Mouse (Mus musculus): ENCODE results near the gene Kmt2c. TPM values are rescaled to one million over a fixed set of nuclear protein-coding genes. Genes with fewer than 3 reads are reported as not detected.
A peak's percentile ranks its signal among the peaks of the same experiment; 100 is the strongest.

The Kmt2c gene
- polyA plus RNA-seq, 1 experiment from 2014 or later: 10.5 TPM

GRCm38 (mm10) chr5:25529529-25530421 lies 31.2 kb upstream of the Kmt2c start:
- Histone ChIP-seq H3K27me3 (ENCODE audit: low read depth, poor library complexity, severe bottlenecking) (peaks cover 5% of the 10 kb centered on the region; the same call in 1 of the 2 replicates), H3K4me3 (peak overlapping the region; percentile 74), H3K4me1 (peaks cover 23% of the 10 kb centered on the region), H3K27ac (replicated peaks) (peak overlapping the region; percentile 94), H3K36me3 (no peaks in the 10 kb centered on the region), H3K9me3 (replicated peaks) (no peaks in the 10 kb centered on the region)
- WGBS: under 1% methylated on average over 84 of the region's 87 CpGs
- DNase-seq (ENCODE audit: low spot score): peak; percentile 100

DNA sequence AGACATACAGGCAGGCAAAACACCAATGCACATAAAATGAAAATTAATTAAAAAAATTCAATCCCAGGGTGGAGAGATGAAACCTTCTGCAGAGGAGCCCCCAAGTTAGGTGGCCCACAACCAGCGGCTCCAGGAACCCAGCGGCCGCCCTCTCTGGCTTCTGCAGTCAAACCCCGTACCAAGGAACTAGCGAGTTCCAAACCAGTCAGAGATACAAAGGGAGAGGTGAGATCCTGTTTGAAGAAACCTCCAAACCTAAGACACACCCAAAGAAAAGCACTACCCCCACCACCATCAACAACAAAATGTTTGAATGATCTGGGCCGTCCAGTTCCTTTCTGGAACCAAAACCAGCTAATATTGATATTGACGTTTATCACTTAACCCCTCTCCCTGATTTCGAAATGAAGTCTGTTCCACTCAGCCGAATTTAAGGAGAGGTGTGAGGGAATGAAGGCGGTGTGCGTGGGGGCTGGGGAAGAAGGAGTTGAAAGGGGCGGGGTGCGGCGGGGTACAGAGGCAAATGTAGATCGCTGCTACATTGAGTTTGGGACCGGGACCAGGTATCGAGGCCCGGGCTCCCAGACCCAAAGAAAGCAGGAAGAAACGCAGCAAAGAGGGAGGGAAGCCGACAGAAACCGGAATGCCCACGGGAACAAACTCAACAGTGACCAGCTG lies 30.4 kb upstream of the Kmt2c start:
- Histone ChIP-seq H3K27me3 (ENCODE audit: low read depth, poor library complexity, severe bottlenecking) (peaks cover 5% of the 10 kb centered on the region; the same call in 1 of the 2 replicates), H3K36me3 (no peaks in the 10 kb centered on the region), H3K4me3 (peak overlapping the region; percentile 74), H3K27ac (replicated peaks) (peak overlapping the region; percentile 94), H3K9me3 (replicated peaks) (no peaks in the 10 kb centered on the region), H3K4me1 (peaks cover 23% of the 10 kb centered on the region)
- DNase-seq (ENCODE audit: low spot score): no peak
- WGBS: 9% methylated on average over 22 of the region's 22 CpGs

DNA sequence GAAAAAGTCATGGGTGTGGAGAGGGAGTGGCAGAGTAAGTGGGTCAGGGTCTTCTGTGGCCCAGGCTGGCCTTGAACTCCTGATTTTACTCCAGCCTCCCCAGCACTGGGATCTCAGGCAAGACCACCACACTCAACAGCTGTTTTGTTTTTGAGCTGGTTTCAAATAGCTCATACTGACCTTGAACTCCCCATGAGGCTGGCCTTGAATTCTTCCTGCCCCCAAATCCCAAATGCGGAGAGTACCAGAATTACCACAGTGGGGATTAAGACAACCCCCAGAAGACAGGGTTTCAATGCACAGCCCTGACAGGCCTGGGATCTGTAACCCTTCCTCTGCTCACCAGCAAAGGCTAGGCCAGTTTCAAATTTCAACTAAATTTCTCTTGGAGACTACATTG lies 29.4 kb upstream of the Kmt2c start:
- H3K4me3 ChIP-seq: no peak overlapping the region

GRCm38 (mm10) chr5:25526926-25527325 lies 28.3 kb upstream of the Kmt2c start:
- Histone ChIP-seq H3K27me3 (ENCODE audit: low read depth, poor library complexity, severe bottlenecking) (peaks cover 5% of the 10 kb centered on the region; the same call in 1 of the 2 replicates), H3K9me3 (replicated peaks) (no peaks in the 10 kb centered on the region), H3K4me3 (no peak overlapping the region), H3K4me1 (peaks cover 21% of the 10 kb centered on the region), H3K36me3 (no peaks in the 10 kb centered on the region), H3K27ac (replicated peaks) (no peak overlapping the region)
- 48% methylated on average over 4 of the region's 4 CpGs for WGBS
- no peak for DNase-seq (ENCODE audit: low spot score)

More for the DNA sequence above, 29.4 kb upstream of the Kmt2c start:
- Histone ChIP-seq H3K9me3 (replicated peaks) (no peaks in the 10 kb centered on the region), H3K4me1 (peaks cover 23% of the 10 kb centered on the region), H3K27me3 (ENCODE audit: low read depth, poor library complexity, severe bottlenecking) (peaks cover 5% of the 10 kb centered on the region; the same call in 1 of the 2 replicates), H3K27ac (replicated peaks) (no peak overlapping the region), H3K36me3 (no peaks in the 10 kb centered on the region)
- WGBS: 80% methylated on average over 1 of the region's 1 CpGs
- DNase-seq (ENCODE audit: low spot score): no peak

- DNase-seq (ENCODE audit: low spot score): no peak
- Histone ChIP-seq H3K36me3 (no peaks in the 10 kb centered on the region), H3K4me3 (no peak overlapping the region), H3K27ac (replicated peaks) (no peak overlapping the region), H3K4me1 (peaks cover 21% of the 10 kb centered on the region), H3K9me3 (replicated peaks) (no peaks in the 10 kb centered on the region), H3K27me3 (ENCODE audit: low read depth, poor library complexity, severe bottlenecking) (peaks cover 5% of the 10 kb centered on the region; the same call in 1 of the 2 replicates)
- WGBS: 53% methylated on average over 5 of the region's 5 CpGs
Observed at GRCm38 (mm10) chr5:25526116-25526515, 27.5 kb upstream of the Kmt2c start.

DNA sequence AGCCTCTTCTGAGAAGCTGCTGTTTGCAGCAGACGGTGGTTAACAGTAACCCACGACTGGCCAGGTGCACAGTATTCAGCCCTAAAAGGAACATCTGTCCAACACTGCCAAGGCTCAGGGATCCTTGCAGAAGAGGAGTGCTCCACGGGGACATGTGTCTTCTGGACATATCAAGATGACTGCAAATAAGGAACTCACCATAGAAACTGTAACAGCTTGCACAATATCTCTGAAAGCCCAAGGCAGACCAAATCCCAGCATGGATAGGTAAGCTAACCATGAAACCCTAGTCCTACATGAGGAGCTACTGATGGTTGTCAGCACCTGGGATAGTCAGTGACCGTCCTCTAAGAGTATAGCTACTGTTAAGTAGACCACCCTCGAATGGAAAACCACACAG lies 22.9 kb upstream of the Kmt2c start:
- 83% methylated on average over 5 of the region's 5 CpGs for WGBS
- H3K36me3 ChIP-seq: no peaks in the 10 kb centered on the region
- no peak overlapping the region for H3K27ac ChIP-seq (replicated peaks)
- H3K4me3 ChIP-seq: no peak overlapping the region
- H3K4me1 ChIP-seq: 0 out of 2 replicates have a peak, but pooled peaks cover under 1% of the 10 kb centered on the region
- no peaks in the 10 kb centered on the region for H3K27me3 ChIP-seq (ENCODE audit: low read depth, poor library complexity, severe bottlenecking)
- no peak for DNase-seq (ENCODE audit: low spot score)
- H3K9me3 ChIP-seq (replicated peaks): no peaks in the 10 kb centered on the region

DNA sequence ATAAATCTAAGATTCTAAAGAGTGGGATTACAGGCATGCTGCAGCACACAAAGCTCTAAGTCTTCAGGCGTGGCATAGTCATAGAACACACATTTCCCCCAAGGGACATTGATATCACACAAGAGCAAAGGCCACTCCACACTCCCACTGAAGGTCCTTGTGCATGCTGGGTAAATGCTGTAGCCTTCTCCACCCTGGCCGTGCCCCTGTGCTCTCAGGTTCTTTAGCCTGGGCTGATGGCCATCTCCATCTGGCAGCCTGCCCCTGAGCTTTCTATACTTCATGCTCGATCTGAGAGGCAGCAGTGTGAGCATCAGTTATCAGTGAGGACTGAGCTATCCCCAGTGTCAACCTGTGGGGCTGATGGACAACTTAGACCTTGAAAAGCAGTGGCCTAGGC lies 21.2 kb upstream of the Kmt2c start:
- H3K9me3 ChIP-seq (replicated peaks): no peaks in the 10 kb centered on the region
- 80% methylated on average over 3 of the region's 3 CpGs for WGBS
- no peak for DNase-seq (ENCODE audit: low spot score)

GRCm38 (mm10) chr5:25517550-25517949 lies 19.0 kb upstream of the Kmt2c start:
- Histone ChIP-seq H3K27me3 (ENCODE audit: low read depth, poor library complexity, severe bottlenecking) (no peaks in the 10 kb centered on the region), H3K27ac (replicated peaks) (no peak overlapping the region), H3K4me1 (no peaks in the 10 kb centered on the region), H3K9me3 (replicated peaks) (no peaks in the 10 kb centered on the region), H3K36me3 (no peaks in the 10 kb centered on the region), H3K4me3 (no peak overlapping the region)
- DNase-seq (ENCODE audit: low spot score): no peak
- 85% methylated on average over 5 of the region's 5 CpGs for WGBS

More for the DNA sequence above, 21.2 kb upstream of the Kmt2c start:
- Histone ChIP-seq H3K27me3 (ENCODE audit: low read depth, poor library complexity, severe bottlenecking) (no peaks in the 10 kb centered on the region), H3K4me3 (no peak overlapping the region), H3K27ac (replicated peaks) (no peak overlapping the region), H3K4me1 (no peaks in the 10 kb centered on the region), H3K36me3 (no peaks in the 10 kb centered on the region)

DNA sequence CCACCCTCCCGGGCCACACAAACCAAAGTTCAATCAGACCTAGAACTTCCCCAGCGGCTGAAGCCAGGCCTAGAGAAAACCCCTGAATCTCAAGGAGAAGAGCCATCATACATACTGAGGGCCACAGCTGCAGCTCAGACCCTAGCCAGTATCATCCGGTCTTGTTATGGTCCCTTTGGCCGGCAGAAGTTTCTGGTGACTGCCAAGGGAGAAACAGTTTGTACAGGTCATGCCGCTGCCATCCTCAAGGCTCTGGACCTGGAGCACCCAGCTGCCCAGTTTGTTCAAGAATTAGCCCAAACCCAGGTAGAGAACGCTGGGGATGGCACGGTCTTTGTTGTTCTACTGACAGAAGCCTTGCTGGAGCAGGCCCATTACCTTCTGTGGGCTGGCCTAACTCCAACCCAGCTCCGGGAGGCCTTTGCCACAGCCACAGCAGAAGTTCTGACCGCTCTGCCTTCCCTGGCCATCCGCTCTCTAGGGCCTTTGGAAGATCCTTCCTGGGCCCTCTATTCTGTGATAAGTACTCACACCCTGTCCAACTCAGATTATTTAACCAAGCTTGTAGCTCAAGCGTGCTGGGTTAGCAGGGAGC lies 17.8 kb upstream of the Kmt2c start:
- no peak for DNase-seq (ENCODE audit: low spot score)
- no peak overlapping the region for H3K4me3 ChIP-seq
- H3K27ac ChIP-seq (replicated peaks): no peak overlapping the region
- 93% methylated on average over 11 of the region's 11 CpGs for WGBS
- H3K27me3 ChIP-seq (ENCODE audit: low read depth, poor library complexity, severe bottlenecking): no peaks in the 10 kb centered on the region
- H3K36me3 ChIP-seq: no peaks in the 10 kb centered on the region
- no peaks in the 10 kb centered on the region for H3K9me3 ChIP-seq (replicated peaks)
- no peaks in the 10 kb centered on the region for H3K4me1 ChIP-seq

- H3K36me3 ChIP-seq: no peaks in the 10 kb centered on the region
- DNase-seq (ENCODE audit: low spot score): no peak
- H3K27me3 ChIP-seq (ENCODE audit: low read depth, poor library complexity, severe bottlenecking): no peaks in the 10 kb centered on the region
- no peak within 1 kb of the TSS for H3K4me3 ChIP-seq
- no peaks in the 10 kb centered on the region for H3K9me3 ChIP-seq (replicated peaks)
- H3K4me1 ChIP-seq: no peaks in the 10 kb centered on the region
- no peak within 1 kb of the TSS for H3K27ac ChIP-seq (replicated peaks)
- WGBS: 89% methylated on average over 5 of the region's 5 CpGs
Observed at GRCm38 (mm10) chr5:25515767-25516166, 17.2 kb upstream of the Kmt2c start, which contains the start of gene Cct8l1. Gene Cct8l1 (plus strand): TSS chr5:25516067.

- H3K27ac ChIP-seq (replicated peaks): no peak overlapping the region
- 92% methylated on average over 5 of the region's 5 CpGs for WGBS
- H3K4me3 ChIP-seq: no peak overlapping the region
- no peaks in the 10 kb centered on the region for H3K9me3 ChIP-seq (replicated peaks)
- H3K27me3 ChIP-seq (ENCODE audit: low read depth, poor library complexity, severe bottlenecking): peaks cover 7% of the 10 kb centered on the region
- no peaks in the 10 kb centered on the region for H3K4me1 ChIP-seq
- no peaks in the 10 kb centered on the region for H3K36me3 ChIP-seq
- no peak for DNase-seq (ENCODE audit: low spot score)
Observed at GRCm38 (mm10) chr5:25506041-25506440, 7.5 kb upstream of the Kmt2c start.

DNA sequence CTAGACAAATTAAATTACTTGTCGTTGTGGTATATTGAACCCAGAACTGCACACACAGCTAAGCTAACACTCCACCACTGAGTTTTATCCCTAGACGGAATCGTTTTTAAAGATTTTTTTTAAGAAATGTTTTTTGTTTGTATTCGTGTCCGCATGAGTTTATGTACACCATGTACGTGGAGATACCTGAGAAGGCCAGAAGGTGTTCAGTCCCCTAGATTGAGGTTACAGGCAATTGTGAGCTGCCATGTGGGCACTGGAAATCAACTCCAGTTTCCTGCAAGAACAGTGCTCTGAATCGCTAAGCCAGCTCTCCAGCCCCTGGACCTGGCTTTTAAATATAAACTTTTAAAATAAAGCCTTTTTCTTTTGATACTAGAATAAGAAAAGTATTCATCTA lies 2.1 kb upstream of the Kmt2c start:
- Histone ChIP-seq H3K36me3 (no peaks in the 10 kb centered on the region), H3K4me1 (peaks cover 18% of the 10 kb centered on the region), H3K9me3 (replicated peaks) (no peaks in the 10 kb centered on the region), H3K4me3 (peak overlapping the region; percentile 79), H3K27ac (replicated peaks) (no peak overlapping the region), H3K27me3 (ENCODE audit: low read depth, poor library complexity, severe bottlenecking) (peaks cover 12% of the 10 kb centered on the region)
- no peak for DNase-seq (ENCODE audit: low spot score)
- WGBS: 69% methylated on average over 7 of the region's 7 CpGs

All from midbrain, embryonic 10.5 days (tissue).